ENCODE assay signal across 15 mouse cellular contexts in genomic region chr12:59260362-59260761, GRCm38 (mm10). TPM values are rescaled to one million over a fixed set of nuclear protein-coding genes. Genes with fewer than 3 reads are reported as not detected.
DNase-seq lines count a peak whose midpoint lies in the region; ATAC-seq and TF ChIP-seq lines count a peak whose summit lies in the region.
"Had no signal": no experiment of that assay in that cellular context is flagged by ENCODE, and none has a peak within 500 bp of the region (broad histone marks: within the 10 kb centered on the region; RNA-seq: fewer than 3 reads in every experiment).

No protein-coding gene starts in this region.

- no peaks in the 10 kb centered on the region for H3K36me3 ChIP-seq in hindbrain, embryonic 13.5 days
- H3K36me3 ChIP-seq in kidney, embryonic 16.5 days (ENCODE audit: insufficient read depth, low read length) = no peaks in the 10 kb centered on the region
- H3K36me3 ChIP-seq: G1E; limb, embryonic 13.5 days; neural tube, embryonic 12.5 days had no signal

- intact Hi-C loops in left cerebral cortex, postnatal 14 days (cut with DNase I) = no loop called here

- ATAC-seq in hindbrain, embryonic 13.5 days (ENCODE audit: low FRiP score) = peak; percentile 81
- no peak for ATAC-seq in kidney, embryonic 16.5 days (ENCODE audit: low FRiP score, low TSS enrichment)

- H3K27ac ChIP-seq in hindbrain, embryonic 13.5 days = peak overlapping the region; percentile 68
- H3K27ac ChIP-seq in kidney, embryonic 16.5 days (ENCODE audit: low read length) = no peak overlapping the region
- H3K27ac ChIP-seq: limb, embryonic 13.5 days; neural tube, embryonic 12.5 days had no signal

- H3K9me3 ChIP-seq in hindbrain, embryonic 13.5 days = no peaks in the 10 kb centered on the region
- H3K9me3 ChIP-seq in kidney, embryonic 16.5 days (ENCODE audit: low read length) = no peaks in the 10 kb centered on the region
- H3K9me3 ChIP-seq: G1E; limb, embryonic 13.5 days; neural tube, embryonic 12.5 days had no signal

- no peak overlapping the region for H3K4me3 ChIP-seq in hindbrain, embryonic 13.5 days
- no peak overlapping the region for H3K4me3 ChIP-seq in kidney, embryonic 16.5 days (ENCODE audit: low read length)
- H3K4me3 ChIP-seq: limb, embryonic 13.5 days; neural tube, embryonic 12.5 days had no signal

- peak; percentile 87 for DNase-seq in brain, adult 2 months (ENCODE audit: low read depth, low spot score)
- DNase-seq in brain, embryonic 14.5 days (ENCODE audit: low read depth) = peak; percentile 80
- peak; percentile 63 to 81 for DNase-seq in left cerebral cortex, postnatal 14 days (ENCODE audit: low spot score in 2 of 2)
- no peak for DNase-seq in cerebellum, adult 9-10 months
- DNase-seq in urinary bladder, postnatal 36 days (ENCODE audit: low spot score in 2 of 2) = no peak
- no peak for DNase-seq in adrenal gland, postnatal 4 days (ENCODE audit: low spot score in 2 of 2)
- DNase-seq: cerebellum, adult 11-12 months; kidney, adult 11 months; lung, postnatal 36 days had no signal

- no peaks in the 10 kb centered on the region for H3K27me3 ChIP-seq in hindbrain, embryonic 13.5 days
- no peaks in the 10 kb centered on the region for H3K27me3 ChIP-seq in kidney, embryonic 16.5 days (ENCODE audit: insufficient read depth, low read length)
- H3K27me3 ChIP-seq: limb, embryonic 13.5 days; neural tube, embryonic 12.5 days had no signal

- H3K4me2 ChIP-seq in hindbrain, embryonic 13.5 days = no peak overlapping the region
- H3K4me2 ChIP-seq in kidney, embryonic 16.5 days (replicated peaks; ENCODE audit: low read depth, low read length) = no peak overlapping the region
- H3K4me2 ChIP-seq: heart, embryonic 11.5 days; limb, embryonic 13.5 days; neural tube, embryonic 12.5 days had no signal

- no peak for TF ChIP-seq POLR2A in brain, embryonic 14.5 days (IDR thresholded peaks at IDR 0.05; ENCODE audit: borderline replicate concordance, extremely low read depth, insufficient read depth, insufficient read length, poor library complexity, severe bottlenecking)

- no peak for TF ChIP-seq CTCF in brain, embryonic 14.5 days (IDR thresholded peaks at IDR 0.05; ENCODE audit: borderline replicate concordance, extremely low read depth, insufficient read depth, insufficient read length)

- no peak overlapping the region for H3K9ac ChIP-seq in hindbrain, embryonic 13.5 days
- no peak overlapping the region for H3K9ac ChIP-seq in kidney, embryonic 16.5 days (replicated peaks; ENCODE audit: low read length)
- H3K9ac ChIP-seq: limb, embryonic 13.5 days; neural tube, embryonic 12.5 days had no signal

- H3K4me1 ChIP-seq in hindbrain, embryonic 13.5 days (replicated peaks) = peaks cover 15% of the 10 kb centered on the region
- H3K4me1 ChIP-seq in kidney, embryonic 16.5 days (ENCODE audit: insufficient read depth, low read length) = no peaks in the 10 kb centered on the region
- H3K4me1 ChIP-seq: neural tube, embryonic 12.5 days had no signal

RNA-seq across cellular contexts. Expression of gene Fbxo33, which starts 40.8 kb away (rescaled TPM):
- 15.2 and 15.3 TPM in 2 replicates for polyA plus RNA-seq in brain, embryonic 14.5 days (2012; rRNA removed)
- polyA plus RNA-seq in hindbrain, embryonic 13.5 days (2015; fragmentation: Nextera tagmentation; extraction: Ambion mirVana) = 6.8 and 7.2 TPM in 2 replicates
- total RNA-seq in left cerebral cortex, postnatal 14 days (2021) = 10 to 100 TPM; 35.1 to 42.7 TPM
- polyA plus RNA-seq in kidney, embryonic 16.5 days (2015; fragmentation: Nextera tagmentation; extraction: Ambion mirVana) = 4.5 and 6.4 TPM in 2 replicates
- 10 to 100 TPM; 25.5 to 28.4 TPM for total RNA-seq in adrenal gland, postnatal 4 days (2021)

Comparison
In these comparisons a context has a peak if more than half of its experiments do, and no peak if none do; other contexts are left out.
1. DNase-seq: peak in brain, adult 2 months (single experiment), brain, embryonic 14.5 days (single experiment) and left cerebral cortex, postnatal 14 days (2 of 2); none in cerebellum, adult 9-10 months (single experiment), urinary bladder, postnatal 36 days (0 of 2) and adrenal gland, postnatal 4 days (0 of 2).